Mouse (Mus musculus) neutrophil, adult 59 days (primary cell): Measurements from ENCODE around the gene Olfr1390. TPM values are rescaled to one million over a fixed set of nuclear protein-coding genes. Genes with fewer than 3 reads are reported as not detected.

Experiments used
- total RNA-seq, 2 experiments: library from RNA; stranded (reverse); gene quantifications; 1 replicate in 1 of 2; 2 replicates in 1 of 2; pipeline ENCODE4 v1.2.4; 2023

The Olfr1390 gene
- total RNA-seq = not detected

DNA sequence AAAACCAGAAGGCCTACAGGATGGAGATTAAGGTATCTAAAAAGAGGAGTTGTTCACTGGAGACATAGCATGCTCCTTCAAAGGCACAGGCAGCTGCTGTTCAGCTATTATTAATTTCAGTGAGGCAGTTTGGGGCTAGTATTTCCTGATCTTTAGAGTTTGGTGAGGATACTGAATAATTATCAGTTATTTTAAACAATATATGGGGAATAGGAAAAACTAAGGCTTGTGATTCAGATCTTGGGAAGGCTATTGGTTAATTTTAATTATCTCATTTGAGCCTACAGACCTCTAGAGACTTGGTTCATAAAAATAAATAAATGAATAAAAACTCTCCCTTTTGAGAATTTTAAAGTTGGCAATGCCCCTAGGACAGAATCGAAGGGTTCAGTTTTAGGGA lies at the start of gene Olfr1390:
Olfr1390 (plus strand) TSS at position 301 of the 400 bp plus-strand sequence.

DNA sequence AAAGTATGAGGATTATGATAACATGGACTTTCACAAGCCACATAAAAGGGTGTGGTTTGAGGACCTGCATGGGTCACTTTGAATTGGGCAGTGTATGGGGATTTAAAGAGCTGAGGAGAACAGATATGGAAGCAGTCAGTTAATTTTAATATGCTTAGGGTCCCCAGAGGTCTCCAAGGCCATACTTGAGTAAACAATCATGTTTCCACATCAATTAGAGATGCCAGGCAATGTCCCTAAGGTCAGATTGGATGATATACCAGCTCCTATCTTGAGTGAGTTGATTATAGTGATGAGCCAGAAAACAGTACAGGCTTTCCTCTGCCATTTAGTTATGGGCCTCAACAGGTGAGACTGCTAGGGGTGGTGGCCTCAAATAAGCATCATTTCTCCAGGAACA lies 30.5 kb upstream of the Olfr1390 start, which contains the start of gene Olfr10:
Olfr10 (plus strand) TSS at position 301 of the 400 bp plus-strand sequence.

DNA sequence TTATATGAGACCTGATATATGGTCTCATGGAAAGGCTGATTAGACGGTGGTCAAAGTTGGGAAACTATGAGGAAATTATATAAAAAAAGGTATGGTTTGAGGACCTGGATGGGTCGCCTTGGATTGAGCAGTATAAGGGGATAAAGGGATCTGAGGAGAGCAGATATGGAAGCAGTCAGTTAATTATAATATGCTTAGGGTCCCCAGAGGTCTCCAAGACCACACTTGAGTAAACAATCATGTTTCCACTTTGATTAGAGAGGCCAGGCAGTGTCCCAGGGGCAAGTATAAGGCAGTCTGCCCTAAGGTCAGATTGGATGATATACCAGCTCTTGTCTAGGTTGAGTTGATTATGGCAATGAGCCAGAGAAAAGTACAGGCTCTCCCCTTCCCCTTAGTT lies 12.5 kb upstream of the Olfr1390 start, which contains the start of gene Olfr1391:
Olfr1391 (plus strand) TSS at position 301 of the 400 bp plus-strand sequence.

Other genes starting within 250 kb of the Olfr1390 start
- gene Olfr1396, start 220.3 kb upstream of the Olfr1390 start, total RNA-seq = not detected
- gene Olfr1395, start 192.9 kb upstream of the Olfr1390 start, total RNA-seq = not detected
- not detected for gene Olfr1394, start 180.8 kb upstream of the Olfr1390 start, total RNA-seq
- 1 to 10 TPM; 1.2 to 1.6 TPM for gene Btnl9, start 148.0 kb upstream of the Olfr1390 start, total RNA-seq
- gene Zfp62, start 131.9 kb upstream of the Olfr1390 start, total RNA-seq = 10 to 100 TPM; 49.7 to 53.6 TPM
- gene Mgat1, start 91.0 kb upstream of the Olfr1390 start, total RNA-seq = 10 to 100 TPM; 85.1 to 92.1 TPM
- gene Olfr1393, start 56.9 kb upstream of the Olfr1390 start, total RNA-seq = under 1 TPM in 1 of 2 experiments, not detected in 1; 0.18 TPM
- gene Olfr1392, start 49.9 kb upstream of the Olfr1390 start, total RNA-seq = under 1 TPM in 1 of 2 experiments, not detected in 1; 0.47 TPM
- not detected for gene Olfr10, start 30.4 kb upstream of the Olfr1390 start, total RNA-seq
- gene Olfr1391, start 12.4 kb upstream of the Olfr1390 start, total RNA-seq = not detected
- not detected for gene Olfr1389, start 87.9 kb downstream of the Olfr1390 start, total RNA-seq
- under 1 TPM; 0.24 to 0.27 TPM for gene Olfr1388, start 101.4 kb downstream of the Olfr1390 start, total RNA-seq
- gene Olfr1387, start 120.2 kb downstream of the Olfr1390 start, total RNA-seq = not detected
- gene Olfr1386, start 129.9 kb downstream of the Olfr1390 start, total RNA-seq = not detected
- gene Olfr1385, start 153.9 kb downstream of the Olfr1390 start, total RNA-seq = under 1 TPM in 1 of 2 experiments, not detected in 1; 0.11 TPM
- not detected for gene Olfr1384, start 171.5 kb downstream of the Olfr1390 start, total RNA-seq
- gene Olfr1383, start 184.5 kb downstream of the Olfr1390 start, total RNA-seq = not detected
- gene Olfr1382, start 193.1 kb downstream of the Olfr1390 start, total RNA-seq = not detected
- gene Olfr1381, start 208.3 kb downstream of the Olfr1390 start, total RNA-seq = not detected
- gene Olfr1380, start 221.7 kb downstream of the Olfr1390 start, total RNA-seq = not detected